Mouse (Mus musculus): Measurements from ENCODE around the gene Nae1.
"Not testable (repeated sequence)": the region's sequence is repeated elsewhere in the genome, so short reads cannot be mapped to it uniquely, and the experiment has no call there.

Nae1 gene

DNA sequence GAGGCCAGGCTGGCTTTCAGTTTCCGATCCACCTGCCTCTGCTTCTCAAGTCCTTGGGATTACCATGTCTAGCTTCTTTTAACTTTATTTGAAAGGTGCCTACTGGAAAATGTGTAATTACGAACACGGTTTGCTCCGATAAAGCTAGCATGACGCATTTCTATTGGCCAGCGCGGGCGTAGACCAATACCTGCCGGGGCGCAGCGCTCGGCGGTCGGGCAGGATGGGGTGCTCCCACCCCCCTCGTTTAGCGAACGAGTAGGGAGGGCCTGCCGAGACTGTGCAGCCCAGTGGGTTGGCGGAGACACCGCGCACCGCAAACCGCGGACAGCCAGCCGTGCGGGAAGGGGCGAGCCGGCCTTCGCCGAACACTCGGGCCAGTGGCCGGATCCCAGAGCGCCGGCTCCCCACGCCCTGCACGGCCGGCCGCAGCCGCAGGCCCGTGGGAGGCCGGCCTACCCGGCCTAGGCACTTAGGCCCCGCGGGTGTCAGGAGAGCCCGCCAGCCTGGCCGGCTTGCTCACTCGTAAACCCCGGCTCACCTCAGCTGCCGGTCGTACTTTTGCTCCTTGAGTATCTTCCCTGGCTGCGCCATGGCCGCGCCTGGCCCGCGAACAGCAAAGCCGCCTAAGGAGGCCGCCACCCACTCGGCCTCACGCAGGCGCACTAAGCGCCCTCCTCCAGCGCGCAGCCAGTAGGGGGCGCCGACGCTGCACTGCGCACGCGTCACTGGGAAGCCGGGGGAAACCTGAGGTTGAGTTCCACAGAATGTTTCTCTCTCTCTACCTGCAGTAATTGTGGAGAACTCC is at the start of gene Nae1, which contains the start of gene Car7:
Gene Nae1, minus strand, starts transcription at position 667 of the 808 bp plus-strand sequence.
Gene Car7, plus strand, starts transcription at position 719 of the 808 bp plus-strand sequence.
- peak; percentile 95 for DNase-seq

DNA sequence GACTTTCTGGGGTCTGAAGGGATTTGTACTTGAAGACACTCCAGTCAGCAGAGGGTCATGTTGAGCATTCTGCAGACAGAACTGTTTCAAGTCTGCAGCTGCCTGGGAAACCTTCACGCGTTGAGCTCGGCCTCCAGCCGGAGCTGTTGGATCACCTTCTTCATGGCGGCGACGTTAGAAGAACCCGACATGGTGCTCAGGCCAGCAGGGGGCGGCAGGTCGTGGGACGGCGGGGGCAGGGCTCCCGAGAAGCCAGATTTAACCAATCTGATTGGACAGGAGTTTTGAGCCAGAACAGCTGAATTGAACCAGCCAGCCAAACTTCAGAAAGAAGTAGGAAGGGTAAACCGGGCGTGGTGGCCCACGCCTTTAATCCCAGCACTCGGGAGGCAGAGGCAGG is 43.2 kb upstream of the Nae1 start:
- not testable (repeated sequence) for DNase-seq

DNA sequence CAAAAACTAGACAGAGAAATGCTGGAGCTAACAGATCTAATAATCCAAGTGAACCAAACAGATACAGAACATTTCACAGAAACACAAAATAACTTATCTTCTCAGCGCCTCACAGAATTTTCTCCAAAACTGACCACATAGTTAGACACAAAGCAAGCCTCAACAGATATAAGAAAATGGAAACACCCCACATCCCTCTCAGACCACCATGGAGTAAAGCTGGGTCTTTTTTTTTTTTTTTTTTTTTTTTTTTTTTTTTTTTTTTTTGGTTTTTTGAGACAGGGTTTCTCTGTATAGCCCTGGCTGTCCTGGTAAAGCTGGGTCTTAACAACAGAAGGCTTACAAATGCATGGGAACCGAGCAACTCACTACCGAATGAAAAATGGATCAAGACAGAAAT is 42.4 kb upstream of the Nae1 start:
- DNase-seq: no peak

DNA sequence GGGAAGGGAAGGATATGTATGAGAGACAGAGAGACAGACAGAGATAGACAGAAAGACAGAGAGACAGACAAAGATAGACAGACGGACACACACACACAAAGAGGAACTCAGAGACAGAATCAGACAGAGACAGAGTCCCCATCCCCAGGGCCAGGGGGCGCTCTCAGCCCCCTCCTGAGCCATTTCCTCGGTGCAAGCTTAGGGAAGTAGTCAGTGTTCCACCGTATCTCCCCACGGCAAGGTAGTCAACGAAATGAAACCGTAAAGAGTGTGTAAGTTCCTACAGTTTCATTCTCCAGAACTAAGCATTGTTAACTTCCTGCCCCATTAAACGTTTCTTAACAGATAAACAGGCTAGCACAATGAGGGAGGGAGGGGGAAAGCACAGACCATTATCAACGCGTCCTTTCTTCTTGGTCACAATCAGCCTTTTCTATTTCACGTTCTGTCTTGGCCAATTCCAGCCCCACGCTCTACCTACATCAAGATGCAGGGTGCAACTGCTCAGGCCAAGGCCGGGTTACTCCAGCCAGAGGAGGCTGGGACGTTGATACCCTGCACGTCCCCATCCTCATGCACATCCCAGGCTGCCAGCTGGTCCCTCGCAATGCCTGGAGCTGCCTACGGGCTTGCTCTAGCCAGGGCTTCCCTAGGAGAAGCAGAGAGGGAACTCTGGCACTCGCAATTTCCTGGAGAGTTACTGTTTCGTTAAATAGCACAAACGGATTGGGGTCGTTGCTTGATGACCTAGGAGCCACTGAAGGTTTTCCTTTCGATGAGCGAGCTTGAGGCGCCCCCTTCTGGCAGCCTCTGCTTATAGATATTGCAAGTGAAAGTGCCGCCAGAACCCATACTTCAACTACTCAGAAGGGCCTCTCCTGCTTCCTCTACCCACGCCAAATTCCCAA is 36.3 kb upstream of the Nae1 start:
- DNase-seq: peak; percentile 87

DNA sequence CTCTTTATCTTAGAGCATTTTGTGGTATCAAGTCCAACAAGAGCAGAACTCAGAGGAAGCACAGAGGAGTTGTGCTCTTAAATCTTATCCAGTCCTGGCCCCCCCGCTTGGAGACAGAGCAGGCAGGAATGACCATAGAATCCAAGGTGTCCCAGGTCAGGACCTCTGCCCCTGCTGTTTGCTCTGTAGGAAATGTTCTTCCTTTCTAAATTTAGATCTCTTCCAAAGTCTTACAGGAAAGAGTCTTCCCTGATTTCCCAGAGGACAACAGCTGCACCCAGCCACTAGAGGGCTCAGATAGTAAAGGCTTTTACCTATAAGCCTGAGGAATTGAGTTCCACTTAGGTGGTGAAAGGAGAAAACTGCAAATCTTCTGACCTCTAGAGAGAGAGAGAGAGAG is 35.1 kb upstream of the Nae1 start:
- peak; percentile 26 for DNase-seq

DNA sequence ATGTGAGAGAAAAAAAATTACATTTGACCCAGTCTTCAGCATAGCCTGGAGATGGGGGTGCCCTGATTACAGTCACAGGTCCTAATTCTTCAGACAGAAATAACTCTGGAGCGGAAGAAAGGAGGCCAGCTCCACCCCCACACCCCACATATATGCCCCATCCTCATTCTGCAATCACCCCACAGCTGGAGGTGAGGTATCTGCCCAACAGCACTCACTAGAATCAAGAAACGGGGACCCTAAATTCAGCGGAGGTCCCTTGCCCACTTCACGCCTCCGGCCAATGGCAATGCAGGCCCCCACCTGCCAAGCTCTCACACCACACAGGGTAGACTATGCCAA is 31.0 kb upstream of the Nae1 start:
- DNase-seq: no peak

DNA sequence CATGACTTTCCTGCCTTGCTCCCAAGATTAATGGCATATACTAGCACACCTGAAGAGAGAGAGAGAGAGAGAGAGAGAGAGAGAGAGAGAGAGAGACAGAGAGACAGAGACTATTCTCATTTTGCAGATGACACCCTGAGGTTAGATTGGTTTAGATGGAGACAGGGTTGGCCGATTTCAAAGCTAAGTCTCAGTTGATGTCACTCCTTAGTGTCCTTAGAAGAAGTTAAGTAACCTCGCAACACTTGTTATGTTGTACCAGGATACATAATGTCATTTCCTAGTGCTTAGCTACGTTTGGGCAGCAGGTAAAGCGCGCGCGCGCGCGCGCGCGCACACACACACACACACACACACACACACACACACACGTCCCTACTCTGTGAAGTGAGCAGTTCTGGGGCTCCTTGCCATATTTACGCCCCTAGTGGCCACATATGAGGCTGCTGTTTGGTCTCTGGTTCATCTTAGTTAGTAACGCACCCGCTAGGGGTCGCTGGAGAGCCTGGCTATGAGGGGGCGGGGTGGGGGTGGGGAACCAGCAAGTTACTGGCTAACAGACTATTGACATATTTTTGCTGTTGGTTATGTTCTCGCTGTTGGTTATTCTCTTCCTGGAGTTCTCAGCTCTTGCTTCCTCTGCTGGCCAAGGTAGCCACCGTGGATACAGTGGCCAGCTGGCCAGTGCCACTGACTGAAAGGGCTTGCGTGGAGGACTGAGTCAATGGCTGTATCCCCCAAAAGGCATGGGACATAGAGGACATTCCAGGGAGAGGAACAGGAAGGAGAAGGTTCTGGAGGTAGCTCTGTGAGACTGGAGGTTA is 30.4 kb upstream of the Nae1 start:
- DNase-seq: peak; percentile 88

DNA sequence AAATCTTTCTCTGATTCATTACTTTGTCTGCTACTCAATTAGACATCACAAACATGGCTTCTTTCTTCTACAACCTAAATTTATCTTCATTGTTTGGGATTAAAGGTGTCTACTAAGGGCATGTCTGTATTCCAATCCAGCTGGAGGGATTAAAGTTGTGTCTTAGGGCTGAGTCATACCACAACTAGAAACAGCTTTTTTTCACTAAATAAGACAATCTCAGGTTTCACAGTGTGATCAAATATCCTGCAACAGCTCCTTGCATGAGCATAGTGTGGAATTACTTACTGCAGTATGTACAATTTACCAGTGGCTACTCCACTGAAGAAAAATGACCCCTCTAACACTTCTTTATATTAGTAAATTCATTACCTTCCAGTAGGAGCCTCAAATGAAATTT is 26.3 kb upstream of the Nae1 start:
- no peak for DNase-seq

DNA sequence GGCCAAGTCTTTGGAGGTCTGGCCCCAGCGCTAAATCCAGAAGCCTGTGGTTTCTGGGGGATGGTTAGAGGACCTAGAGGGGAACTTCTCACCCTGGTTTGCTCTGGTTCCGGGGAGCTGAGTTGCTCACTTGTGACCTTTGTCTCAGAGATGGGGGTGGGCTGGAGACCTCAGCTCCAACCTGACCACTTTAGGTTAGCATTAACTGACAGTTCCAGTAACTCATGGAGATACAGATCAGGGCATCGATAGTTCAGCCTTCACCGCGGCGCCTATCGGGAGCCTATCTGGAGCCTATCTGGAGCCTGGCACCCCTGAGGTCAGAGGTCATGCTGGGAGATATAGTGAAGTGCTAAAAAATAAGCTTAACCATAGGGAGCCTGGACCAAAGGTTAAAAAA is 22.8 kb upstream of the Nae1 start:
- no peak for DNase-seq

DNA sequence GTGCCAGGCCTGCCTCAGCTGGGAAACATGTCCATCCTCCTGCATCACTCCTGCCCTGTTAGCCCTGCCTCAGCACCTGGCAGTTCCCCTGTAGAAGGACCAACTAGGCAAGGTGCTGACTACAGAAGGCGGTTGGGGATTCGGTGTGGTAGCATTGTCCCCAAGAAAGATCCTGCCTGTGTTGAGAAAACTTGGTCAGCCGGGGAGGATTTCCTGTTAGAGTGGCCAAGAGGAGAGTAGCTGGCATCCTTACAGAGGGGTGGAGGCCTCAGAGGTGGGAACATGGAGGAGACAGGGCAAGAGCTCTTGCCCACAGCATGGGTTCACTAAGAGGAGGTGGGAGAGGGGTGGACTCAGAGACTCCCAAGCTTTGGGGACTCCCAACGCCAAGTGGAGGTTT is 20.8 kb upstream of the Nae1 start:
- no peak for DNase-seq

DNA sequence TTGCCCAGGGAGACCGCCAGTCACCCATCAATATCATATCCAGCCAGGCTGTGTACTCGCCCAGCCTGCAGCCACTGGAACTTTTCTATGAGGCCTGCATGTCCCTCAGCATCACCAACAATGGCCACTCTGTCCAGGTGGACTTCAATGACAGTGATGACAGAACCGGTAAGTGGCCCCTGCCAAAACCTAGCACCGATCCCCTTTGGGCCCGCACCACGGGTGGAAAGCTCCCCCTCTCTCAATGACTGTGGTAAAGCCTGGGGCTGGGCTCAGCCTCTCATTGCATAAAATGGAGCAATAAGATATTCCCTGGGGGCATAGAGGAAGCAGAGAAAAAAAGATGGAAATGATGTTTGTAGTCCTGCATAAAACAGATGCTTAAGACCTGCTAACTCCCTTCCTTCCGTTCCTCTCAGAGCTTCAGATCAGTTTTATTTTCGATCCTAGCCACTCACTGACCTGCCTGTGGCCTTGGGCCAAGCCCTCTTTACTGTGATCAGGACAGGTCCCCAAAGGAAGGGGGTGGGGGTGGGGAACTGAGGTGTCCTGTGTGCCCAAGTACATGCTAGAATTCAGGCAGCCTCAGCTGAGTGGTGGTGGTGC is 9.1 kb upstream of the Nae1 start:
- no peak for DNase-seq

DNA sequence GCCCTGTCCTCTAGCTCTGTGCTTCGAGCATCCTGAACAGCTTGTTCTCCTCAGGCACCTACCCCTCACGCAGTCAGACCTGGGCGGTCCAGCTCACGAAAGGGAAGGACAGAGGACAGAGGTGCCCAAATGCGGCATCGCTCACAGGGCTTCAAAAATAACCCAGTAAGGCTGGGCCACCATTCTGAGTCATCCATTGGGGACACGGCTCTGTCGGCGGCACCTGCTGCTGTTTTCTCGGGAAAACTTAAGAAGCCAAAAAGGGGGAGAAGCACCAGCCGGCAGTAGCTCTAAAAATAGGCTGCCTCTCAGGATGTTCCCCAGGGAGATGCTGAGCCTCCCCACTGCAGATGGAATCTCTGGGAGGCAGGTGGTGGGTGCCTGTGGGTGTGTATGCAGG is 7.7 kb upstream of the Nae1 start:
- DNase-seq: peak; percentile 30

DNA sequence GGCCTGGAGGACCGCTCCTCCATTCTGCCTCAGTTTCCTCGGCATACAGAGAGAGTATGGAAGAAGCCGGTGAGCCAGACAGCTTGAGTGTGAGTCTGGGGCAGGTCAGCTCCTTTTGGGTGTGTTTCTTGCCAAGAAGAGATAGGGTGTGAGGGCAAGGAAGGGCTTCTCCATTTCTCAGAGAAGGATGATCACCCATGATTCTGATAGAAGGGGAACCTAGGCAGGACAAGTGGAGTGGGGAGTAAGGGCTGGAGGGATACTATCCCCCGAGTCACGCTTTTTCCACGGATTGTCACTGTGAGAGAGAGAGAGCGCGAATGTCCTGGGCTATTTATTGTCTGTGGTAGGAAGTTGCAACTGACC is 7.1 kb upstream of the Nae1 start:
- DNase-seq: no peak

DNA sequence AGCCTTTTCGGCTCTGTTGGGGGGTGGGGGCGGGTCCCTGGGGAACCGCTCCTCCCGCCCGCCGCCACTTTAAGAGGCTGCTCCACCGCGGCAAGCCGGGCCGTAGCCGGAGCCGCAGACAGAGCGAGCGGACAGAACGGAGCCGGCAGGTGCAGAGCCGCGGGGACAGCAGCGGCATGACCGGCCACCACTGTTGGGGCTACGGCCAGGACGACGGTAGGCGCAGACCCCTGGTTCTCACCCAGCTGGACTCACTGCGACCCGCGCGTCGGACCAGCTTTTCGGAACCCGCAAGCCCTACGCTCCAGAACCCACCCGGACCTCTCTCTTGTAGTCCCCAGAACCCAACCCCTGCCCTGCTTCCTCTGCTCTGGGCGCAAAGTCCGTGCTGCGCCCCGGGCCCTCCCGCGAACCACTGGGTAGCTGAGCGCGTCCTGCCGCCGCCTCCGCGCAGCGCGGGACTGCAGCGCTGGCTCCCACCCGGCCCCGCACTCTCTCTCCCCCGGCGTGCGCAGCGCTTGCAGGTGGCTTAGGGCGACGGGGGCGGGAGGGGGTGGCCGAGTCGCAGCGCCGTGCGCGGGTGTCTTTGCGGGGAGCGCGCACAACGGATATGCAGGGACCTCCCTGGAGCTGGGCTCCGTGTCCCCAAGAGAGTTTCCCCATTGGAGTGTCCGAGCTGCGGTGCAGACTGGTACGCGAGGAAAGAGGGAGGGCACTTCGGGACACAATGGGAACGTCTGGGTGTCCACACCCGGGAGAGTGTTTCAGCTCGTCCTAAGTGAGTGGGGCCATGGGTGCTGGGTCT is 6.5 kb upstream of the Nae1 start:
- DNase-seq: peak; percentile 32

DNA sequence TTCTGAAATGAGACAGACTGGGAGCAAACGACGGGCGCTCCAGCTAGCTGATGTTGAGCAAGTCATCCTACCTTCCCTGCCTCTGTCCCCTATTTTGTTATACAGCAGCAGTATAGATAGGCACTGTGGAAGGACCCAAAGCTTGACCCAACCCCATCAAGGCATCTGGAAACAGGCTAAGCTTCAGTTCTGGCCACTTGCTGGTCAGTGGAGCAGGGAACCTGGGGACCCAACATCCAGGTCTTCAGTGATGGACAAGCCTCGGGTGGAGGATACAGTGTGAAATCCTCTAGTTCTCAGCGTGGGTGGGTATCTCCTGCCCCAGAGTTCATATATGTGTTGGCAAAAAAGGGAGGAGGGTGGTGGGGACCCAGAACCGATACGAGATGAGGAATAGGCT is 5.8 kb upstream of the Nae1 start:
- no peak for DNase-seq

DNA sequence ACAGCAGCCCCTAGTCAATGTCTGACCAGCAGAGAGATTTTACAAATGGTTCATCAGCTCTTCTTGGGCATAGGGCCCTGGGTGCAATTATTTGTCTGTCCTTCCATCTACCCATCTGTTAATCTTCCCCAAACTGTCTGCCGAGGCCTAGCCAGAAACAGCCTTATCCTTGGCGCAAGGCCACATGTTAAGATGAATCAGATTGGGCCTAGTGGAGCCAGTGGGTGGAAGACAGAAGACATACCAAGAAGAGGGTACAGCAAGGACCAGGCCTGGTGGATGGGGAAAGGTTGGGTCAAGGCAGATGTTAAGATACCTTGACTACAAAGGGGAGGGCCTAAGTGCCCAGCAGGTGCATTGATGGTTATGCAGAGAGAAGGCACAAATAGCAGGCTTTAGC is 5.1 kb upstream of the Nae1 start:
- DNase-seq: no peak

DNA sequence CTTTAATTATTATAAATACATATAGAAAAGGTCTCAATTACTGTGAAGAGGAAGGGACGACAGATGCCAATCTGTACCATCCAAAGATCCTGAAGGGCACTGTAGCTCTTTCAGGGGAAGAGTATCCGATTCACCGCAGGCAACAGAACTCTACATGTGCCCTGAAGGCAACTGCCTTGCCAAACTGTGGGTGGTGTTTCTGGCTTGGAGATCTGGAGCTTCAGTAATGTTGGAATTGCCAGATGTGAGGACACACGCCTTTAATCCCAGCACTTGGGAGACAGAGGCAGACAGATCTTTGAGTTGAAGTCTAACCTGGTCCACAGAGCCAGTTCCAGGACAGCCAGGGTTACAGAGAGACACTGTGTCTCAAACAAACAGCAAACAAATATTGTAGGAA is 4.5 kb upstream of the Nae1 start:
- no peak for DNase-seq

DNA sequence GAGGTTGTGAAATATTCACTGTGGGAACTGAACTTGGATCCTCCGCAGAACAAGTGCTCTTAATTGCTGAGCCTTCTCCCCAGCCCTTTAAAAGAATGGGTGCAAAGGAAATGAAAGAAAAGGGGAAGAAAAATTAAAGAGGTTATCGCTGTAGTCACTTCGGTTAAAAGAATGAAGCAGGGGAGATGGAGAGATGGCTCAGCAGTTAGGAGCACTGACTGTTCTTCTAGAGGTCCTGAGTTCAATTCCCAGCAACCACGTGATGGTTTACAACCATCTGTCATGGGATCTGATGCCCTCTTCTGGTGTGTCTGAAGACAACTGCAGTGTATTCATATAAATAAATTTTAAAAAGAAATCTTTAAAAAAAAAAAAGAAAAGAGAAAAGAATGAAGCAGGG is 1.6 kb upstream of the Nae1 start:
- no peak for DNase-seq

DNA sequence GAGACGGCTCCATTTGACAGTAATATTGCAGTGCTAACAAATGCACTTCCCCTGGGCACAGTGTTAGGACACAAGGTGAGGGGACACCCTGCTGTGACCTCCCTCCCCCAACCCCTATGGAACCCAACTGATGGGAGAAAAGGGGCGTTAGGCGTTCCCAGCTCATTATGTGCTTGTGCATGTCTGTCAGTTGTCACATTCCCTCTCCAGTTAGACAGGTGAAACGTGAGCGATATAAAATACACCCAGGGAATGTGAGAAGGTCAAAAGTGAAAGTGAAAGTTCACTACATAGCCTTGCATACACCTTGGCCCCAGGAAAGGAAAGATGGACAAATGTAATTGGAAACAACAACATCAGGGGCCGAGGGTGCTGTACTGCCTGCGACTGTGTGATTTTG is 941 bp upstream of the Nae1 start:
- DNase-seq: no peak

DNA sequence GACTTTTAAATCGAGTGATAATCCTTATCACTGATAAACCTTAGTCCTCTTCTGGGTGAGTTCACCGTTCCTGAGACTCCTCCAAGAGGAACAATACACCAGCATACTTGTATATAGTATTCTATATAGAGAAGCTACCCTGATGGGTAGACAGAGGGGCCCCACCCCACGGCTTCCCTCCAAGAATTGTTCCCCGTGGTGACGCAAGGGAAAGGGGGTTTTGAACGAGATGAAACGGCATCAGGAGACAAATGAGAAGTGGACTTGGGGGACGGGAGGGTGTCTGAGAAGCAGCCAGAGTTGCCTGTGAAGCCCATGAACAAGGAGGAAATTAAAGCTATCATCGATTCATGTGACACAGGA is 323 bp upstream of the Nae1 start:
- DNase-seq: no peak

DNA sequence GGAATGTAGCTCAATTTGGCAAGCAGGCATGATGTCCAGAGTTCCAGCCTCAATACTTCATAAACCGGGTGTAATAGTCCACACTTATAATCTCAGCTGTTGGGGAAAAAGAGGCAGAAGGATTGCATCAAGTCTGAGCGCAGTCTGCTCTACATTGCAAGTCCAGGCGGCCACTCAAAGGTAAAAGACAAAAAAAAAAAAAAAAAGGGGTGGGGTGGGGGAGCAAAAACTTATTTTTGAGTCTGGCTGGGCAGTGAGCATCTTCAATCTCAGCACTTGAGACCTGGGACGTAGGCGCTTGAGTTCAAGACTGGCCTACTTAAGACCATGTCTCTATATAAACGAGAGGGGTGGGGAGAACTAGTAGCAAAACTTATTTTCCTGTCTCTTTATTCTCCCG is 886 bp downstream of the Nae1 start:
- DNase-seq: no peak

DNA sequence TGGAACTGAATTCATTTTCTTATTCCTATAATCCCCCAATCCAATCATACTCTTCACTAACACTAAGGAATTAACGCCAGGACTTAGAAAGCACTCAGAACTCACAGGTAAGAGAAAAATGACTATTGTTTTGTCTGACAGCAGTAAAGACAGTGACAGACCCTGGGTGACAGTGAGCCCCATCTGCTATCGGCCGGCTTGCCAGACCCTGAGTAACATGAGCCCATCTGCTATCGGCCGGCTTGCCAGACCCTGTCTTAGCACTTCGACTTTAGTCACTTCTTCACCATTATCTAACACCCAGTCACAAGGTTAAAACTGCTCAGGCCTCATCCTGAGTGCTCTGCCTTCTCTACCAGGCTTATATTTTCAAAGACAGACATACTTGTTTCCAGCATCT is 4.8 kb downstream of the Nae1 start:
- no peak for DNase-seq
